Mouse (Mus musculus): Measurements from ENCODE around the gene Pcid2.

DNA sequence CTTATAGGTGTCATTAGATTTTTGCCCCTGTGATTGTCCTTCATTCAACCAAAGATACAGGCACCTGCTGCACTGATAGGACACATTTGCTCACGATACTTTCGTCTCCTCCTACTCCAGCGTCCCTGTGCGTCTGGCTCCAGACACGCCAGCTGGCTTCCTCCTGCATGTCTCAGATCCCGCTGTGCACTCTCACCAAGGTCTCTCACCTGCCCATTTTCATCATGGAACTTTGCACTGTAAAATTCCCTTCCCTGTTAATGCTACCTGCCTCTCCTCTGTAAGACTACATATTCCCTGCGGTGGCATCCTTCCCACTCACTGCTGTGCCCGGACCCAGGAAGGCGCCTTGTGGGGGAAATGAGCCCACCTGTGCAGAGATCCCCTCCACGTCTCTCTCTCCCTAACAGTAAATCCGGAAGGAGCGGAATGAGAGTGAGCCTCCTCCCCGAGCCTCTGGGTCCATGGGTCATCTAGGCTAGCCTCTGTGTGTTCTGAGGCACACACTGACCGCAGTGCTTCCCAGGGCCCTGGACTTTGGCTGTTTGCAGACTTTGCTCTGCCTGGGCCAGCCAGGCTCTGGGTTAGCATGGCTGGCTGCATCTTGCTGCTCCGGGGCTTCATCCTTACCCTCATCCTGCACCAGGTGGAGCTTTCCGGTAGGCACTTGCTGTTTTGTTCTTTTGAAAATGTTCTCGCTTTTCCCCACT is 44.7 kb downstream of the Pcid2 start, which contains the start of gene Proz:
- TF ChIP-seq CTCF (IDR thresholded peaks at IDR 0.05; ENCODE audit: borderline replicate concordance, extremely low read depth, insufficient read depth, insufficient read length): no peak
- no peak for TF ChIP-seq POLR2A (IDR thresholded peaks at IDR 0.05; ENCODE audit: borderline replicate concordance, extremely low read depth, insufficient read depth, insufficient read length, poor library complexity, severe bottlenecking)
